Mouse (Mus musculus) CD8-positive naive resting alpha-beta T cell, adult 57 days (primary cell): ENCODE measurements around the gene Coq10b. TPM values are rescaled to one million over a fixed set of nuclear protein-coding genes. Genes with fewer than 3 reads are reported as not detected.

Experiments used
- total RNA-seq: library from RNA; stranded (reverse); gene quantifications from one replicate; pipeline ENCODE4 v1.2.4, GENCODE M21; 2023

Coq10b gene
- total RNA-seq = 86.7 TPM

DNA sequence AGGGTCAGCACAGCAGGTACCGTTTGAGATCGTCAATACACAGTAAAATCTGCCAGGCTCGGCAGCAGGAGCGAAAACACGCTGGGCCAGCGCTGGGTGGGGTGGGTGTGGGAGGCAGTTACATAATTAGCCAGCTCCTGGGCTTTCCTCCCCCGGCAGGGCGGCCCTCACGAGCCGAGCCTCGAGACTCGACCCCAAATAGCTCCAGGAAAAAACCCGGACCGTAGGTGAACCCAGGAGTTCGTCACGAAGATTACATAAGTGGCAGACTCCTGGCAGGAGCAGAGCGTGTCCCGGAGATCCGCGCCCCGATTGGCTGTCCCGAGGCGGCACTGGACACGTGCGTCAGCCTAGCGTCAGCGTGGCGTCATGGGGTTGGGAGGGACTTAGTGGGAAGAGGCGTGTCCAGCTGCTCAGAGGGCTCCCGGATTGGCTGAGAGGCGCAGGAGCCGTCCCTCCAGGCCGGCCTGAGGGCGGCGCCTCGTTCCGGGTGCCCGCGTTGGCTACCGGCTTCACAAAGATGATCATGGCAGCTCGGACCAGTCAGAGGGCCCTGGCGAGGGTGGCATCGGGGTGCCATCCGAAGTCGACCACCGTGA, at the start of gene Coq10b:
Coq10b (plus strand) TSS at position 416 of the 599 bp plus-strand sequence.

DNA sequence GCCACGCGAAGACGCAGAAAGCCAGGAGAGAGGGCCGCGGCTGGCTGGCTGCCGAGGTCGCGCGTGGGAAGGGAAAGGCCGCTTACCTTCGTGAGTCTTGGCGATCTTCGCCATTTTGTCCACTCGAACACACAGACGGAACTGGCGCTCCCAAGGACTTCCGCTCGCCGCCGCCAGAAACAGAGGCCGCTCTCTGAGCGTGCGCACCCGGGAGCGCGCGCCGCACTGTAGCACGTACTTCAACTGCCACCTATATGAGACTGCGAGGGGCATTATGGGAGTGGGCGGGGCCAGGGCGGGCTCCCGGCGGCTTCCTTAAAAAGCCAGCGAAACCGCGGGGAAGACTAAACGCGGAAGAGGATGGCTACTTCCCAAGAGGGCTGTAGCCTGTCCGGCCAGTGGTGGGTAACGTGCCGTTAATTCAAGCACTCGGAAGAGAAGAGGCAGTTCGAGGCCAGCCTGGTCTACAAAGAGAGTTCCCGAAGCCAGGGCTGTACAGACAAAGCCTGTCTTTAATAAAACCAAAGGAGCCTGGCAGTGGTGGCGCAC, 25.2 kb upstream of the Coq10b start, which contains the start of gene Sf3b1:
Sf3b1 (minus strand) TSS at position 229 of the 549 bp plus-strand sequence.

DNA sequence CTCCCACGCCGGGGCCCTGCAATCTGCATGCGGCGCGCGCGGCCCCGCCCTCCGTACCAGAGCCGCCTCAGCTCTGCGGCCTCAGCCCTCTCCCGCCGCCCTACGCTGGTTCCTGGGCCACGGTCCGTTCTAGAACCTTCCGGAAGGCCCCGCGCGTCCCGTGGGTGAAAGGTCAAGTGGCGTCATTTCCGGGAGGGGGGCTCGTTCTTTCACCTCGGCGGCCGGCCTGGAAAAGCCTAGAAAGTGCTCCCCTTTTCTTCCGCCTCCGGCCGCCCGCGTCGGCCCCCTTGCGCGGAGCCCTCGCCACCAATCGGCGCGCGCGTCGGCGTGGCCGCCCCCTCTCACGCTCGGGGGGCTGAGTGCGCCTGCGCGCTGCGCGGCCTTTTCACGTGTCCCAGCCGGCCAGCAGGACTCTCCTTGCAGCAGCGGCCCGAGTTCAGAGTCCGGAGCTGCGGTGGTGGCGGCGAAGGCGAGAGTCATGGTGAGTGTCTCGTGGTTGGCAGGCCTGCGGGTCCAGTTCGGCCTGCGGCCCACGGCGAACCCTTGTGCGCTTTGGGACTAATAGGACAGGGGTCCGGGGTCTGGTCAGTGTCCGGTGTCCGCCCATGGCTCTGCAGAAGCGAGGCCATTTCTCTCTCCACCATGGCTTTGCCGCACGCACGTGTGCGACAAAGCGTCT, 35.5 kb downstream of the Coq10b start, which contains the start of the genes Hspe1 and Hspd1:
Hspe1 (plus strand) TSS at position 201 of the 679 bp plus-strand sequence.
Hspd1 (minus strand) TSS at position 312 of the 679 bp plus-strand sequence.

Other genes with a start within 250 kb of the Coq10b start
- 545 TPM for gene Ankrd44, start 126.4 kb upstream of the Coq10b start, total RNA-seq
- gene Sf3b1, start 25.3 kb upstream of the Coq10b start, total RNA-seq = 500 TPM
- gene Hspe1, start 35.4 kb downstream of the Coq10b start, total RNA-seq = 180 TPM
- gene Hspd1, start 35.5 kb downstream of the Coq10b start, total RNA-seq = 117 TPM
- gene Mob4, start 78.5 kb downstream of the Coq10b start, total RNA-seq = 78.5 TPM
- gene Rftn2, start 174.0 kb downstream of the Coq10b start, total RNA-seq = 2.6 TPM
- 7.7 TPM for gene Mars2, start 184.4 kb downstream of the Coq10b start, total RNA-seq